Mouse (Mus musculus): ENCODE measurements at regions not wholly inside any gene's neighbourhood (a gene's known extent, or its start where the extent isn't known, plus 50 kb on each side); places are given as distances from the start of the nearest gene placed in this dataset.

DNA sequence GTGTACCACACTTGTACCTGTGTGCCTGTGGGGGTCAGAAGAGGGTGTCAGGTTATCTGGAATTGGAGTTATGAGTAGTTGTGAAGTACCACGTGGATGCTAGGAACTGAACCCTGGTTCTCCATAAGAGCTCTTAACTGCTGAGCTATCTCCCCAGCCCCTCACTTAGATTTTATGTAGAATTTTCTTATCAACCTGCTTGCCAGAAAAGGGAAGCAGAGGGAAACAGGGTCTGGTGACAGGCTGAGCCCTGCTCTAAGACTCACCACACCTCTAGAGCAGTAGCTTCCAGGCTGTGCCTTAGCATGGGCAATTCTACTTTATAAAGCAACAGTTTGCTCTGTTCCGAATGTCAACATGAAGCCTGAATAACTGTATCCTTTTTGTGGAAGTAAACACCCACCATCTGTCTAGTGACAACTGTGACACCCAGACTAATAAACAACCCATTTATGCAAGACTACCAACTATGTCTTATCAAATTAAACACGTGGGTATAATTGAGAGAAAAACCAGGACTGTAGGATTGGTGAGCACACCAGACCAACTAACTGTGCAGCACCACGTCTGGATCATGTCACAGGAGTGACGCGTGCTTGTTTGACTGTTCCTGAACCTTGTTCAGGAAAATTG is 70.8 kb downstream of the Cd24a start:
- TF ChIP-seq CTCF (IDR thresholded peaks at IDR 0.05; ENCODE audit: control insufficient read depth, insufficient read depth, insufficient replicate concordance, low read depth, low read length) (no peak), POLR2A (IDR thresholded peaks at IDR 0.05; ENCODE audit: control insufficient read depth, low read depth, low read length) (no peak)
